Mouse (Mus musculus): ENCODE measurements around the gene Cldn19.
A peak's percentile ranks its signal among the peaks of the same experiment; 100 is the strongest.

Cldn19 gene

DNA sequence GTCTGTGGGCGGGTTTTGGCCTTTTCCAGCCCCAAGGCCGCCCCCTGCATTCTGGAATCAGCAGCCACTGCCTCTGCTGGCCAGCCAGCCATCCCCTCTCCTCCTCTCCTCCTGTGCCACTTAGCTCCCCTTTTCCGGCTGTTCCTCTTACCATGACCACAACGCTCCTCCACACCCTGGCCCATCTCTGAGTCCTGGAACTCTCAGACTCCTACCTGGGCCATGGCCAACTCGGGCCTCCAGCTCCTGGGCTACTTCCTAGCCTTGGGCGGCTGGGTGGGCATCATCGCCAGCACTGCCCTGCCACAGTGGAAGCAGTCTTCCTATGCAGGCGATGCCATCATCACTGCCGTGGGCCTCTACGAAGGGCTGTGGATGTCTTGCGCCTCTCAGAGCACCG lies at the start of gene Cldn19:
Gene Cldn19 (plus strand): TSS at position 64 of the 400 bp plus-strand sequence.
- DNase-seq (ENCODE audit: low spot score in 2 of 2), result no peak

DNA sequence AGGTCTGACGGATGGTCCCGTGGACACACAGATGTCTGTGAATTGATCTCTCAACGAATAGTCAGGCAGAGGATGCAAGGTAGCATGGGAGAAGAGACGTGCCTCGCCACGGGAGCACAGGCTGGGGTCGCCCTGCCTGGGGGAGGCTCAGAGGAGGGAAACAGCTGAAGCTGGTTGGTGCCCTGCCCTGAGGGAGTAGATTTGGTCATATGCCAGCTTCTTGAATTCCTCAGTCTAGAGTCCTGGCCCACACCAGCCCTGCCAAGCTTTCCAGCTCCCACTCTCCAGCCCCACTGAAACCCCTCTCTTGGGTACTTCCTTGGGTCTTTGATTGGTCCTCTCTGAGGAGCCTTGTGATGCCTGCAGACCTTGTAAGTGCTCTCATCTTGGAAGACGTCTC lies 38.5 kb upstream of the Cldn19 start:
- no peak for DNase-seq (ENCODE audit: low spot score in 2 of 2)

DNA sequence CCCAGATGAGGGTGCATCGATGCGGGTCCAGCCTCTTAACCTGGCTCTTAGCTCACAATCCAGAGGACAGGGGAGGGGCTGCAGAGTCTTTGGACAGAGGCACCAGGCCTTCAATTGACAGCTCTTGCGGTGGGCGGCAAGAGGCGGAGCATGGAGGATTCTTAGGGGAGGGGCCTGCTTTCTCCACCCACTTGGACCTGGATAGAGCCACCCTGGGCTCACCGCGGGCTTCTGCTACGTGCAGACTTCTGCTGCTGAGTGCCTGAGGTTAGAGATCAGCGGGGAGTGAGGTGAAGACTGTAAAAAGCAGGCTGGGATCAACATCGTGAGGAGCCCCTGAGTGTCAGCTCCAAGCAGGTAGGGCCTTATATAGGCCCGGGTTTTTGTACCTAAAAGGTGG lies 37.0 kb upstream of the Cldn19 start, which contains the start of gene Tmem269:
Gene Tmem269 (minus strand): TSS at position 49 of the 400 bp plus-strand sequence.
- DNase-seq (ENCODE audit: low spot score in 2 of 2), result no peak

DNA sequence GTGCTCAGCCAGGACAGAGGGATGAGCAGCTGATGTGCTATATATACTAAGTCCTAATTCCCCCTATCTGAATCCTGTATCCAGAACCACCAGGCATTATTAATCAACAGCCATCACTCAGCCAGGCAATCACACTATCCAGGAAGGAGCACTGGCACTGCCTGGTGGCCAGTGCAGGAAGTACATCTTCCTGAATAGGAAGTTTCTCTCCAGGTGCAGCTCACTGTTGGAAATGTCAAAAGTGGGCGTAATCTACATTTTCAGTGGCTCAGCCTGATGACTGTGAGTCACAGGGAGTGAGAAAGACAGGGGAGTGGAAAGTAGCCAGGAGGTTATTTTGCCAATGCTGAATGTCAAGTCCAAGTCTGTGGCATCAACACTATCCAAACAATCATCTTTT lies 31.5 kb upstream of the Cldn19 start:
- DNase-seq (ENCODE audit: low spot score in 2 of 2), result no peak

DNA sequence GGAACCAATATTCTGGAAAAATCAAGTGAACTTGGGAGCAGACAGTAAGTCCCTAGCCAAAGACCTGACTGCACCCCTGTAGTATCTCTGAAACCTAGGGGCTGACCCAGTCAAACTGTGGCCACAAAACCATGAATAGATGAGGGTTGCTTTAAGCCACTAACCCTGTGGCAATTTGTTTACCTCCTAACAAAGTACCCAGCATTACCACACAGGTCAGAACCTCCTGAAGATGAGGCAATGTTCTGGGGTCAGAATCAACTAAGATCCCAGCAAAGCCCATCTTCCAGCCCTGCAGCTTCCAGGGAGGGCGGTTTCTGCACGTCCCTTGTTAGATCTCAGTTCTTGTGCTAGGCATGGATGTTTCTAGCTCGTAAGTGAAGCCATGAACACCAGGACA lies 30.7 kb upstream of the Cldn19 start:
- DNase-seq (ENCODE audit: low spot score in 2 of 2), result no peak

DNA sequence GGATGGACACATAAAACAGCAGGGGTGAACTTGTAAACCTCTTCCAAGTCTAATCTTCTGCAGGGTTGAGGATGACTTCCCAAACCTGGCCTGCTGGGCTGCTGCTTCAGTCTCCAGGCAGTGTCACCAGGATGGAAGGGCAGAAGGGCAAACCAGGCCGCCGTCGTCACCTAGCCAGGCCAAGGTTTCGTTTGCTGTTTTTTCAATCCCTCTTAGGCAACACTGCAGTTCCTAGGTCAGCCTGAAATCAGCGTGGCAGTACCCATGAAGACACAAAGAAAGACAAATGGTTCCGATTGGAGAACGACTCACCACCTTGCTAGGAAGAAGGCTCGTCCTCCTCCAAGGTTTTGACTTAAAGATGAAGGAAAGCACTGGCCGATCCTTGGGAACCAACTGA lies 29.5 kb upstream of the Cldn19 start:
- DNase-seq (ENCODE audit: low spot score in 2 of 2), result no peak

DNA sequence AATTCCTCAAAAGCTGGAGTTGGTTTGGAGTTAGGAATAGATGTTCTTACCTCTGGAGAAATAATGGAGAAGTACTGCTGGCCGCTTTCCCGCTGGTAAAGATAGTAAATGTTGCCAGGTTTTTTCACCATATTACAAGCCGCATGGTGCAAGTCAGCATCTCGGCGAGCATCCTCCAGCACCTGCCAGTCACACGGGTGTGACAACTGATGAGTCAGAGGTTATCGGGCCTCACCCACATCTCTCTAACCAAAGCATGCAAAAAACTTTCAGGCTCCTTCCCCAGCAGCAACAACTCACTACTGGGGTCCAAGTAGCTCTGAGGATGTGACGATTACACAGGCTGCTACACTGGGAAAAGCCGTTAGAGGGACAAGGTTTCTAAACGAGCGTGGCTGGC lies 28.5 kb upstream of the Cldn19 start:
- DNase-seq (ENCODE audit: low spot score in 2 of 2), result no peak

DNA sequence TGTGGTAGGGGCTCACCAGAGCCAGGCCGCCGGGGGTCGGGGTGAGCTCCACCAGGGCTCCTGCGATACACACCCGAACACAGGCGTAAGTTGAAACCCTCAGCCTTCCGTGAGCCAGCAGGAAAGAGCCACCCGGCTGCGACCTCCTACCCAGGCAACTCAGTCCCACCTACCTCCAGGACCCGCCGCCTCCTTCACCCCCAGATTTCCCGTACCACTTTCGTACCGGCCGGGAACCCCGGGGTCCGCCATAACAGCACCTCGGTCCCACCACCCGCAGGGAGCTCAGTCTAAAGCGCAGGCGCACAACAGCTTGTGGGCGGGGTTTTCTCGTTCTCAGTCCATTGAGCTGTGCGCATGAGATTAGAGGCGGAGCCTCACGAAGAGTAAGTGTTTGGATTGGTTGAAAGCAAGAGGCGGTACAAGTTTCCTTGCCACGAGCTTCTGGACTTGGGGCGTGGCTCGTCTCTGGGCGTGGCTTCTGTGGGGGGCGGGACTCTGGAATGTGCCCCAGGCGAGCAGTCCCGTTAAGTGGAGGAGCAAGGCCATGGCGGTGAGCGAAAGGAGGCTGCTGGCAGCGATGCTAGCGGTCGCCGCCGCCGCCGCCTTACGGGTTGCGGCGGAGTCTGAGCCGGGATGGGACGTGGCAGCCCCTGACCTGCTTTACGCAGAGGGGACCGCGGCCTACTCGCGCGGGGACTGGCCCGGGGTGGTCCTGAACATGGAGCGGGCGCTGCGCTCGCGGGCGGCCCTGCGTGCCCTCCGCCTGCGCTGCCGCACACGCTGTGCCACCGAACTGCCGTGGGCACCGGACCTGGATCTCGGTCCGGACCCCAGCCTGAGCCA lies 22.6 kb upstream of the Cldn19 start, which contains the start of the genes AU022252 and P3h1:
Gene AU022252 (minus strand): TSS at position 303 of the 846 bp plus-strand sequence.
Gene P3h1 (plus strand): TSS at position 506 of the 846 bp plus-strand sequence.
- peak; percentile 99 for DNase-seq (ENCODE audit: low spot score in 2 of 2)

GRCm38 (mm10) chr4:119233256-119233901 lies 21.8 kb upstream of the Cldn19 start:
- DNase-seq (ENCODE audit: low spot score in 2 of 2), result peak in 1 of 2 experiments; percentile 31

GRCm38 (mm10) chr4:119234348-119234747 lies 20.9 kb upstream of the Cldn19 start:
- no peak for DNase-seq (ENCODE audit: low spot score in 2 of 2)

DNA sequence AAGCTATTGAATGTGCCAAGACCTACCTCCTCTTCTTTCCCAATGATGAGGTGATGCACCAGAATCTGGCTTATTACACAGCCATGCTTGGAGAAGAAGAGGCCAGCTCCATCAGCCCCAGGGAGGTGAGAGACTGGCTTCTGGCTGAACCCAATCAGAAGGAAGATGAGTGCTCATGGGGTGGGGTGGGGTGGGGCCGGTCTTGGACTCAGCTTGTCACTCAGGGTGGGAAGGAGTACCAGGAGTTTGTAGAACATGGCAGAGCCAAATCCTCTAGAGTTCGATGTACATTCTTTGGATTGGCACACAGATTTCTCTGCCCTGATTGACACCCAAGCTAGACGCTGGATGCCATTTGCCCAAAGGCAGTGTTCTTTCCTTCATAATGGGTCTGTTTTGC lies 16.6 kb upstream of the Cldn19 start:
- DNase-seq (ENCODE audit: low spot score in 2 of 2), result no peak

- DNase-seq (ENCODE audit: low spot score in 2 of 2), result peak in 1 of 2 experiments; percentile 44
These were observed 16.0 kb upstream of the Cldn19 start for GRCm38 (mm10) chr4:119239181-119239682.

GRCm38 (mm10) chr4:119241664-119242063 lies 13.6 kb upstream of the Cldn19 start:
- peak in 1 of 2 experiments; percentile 52 for DNase-seq (ENCODE audit: low spot score in 2 of 2)

DNA sequence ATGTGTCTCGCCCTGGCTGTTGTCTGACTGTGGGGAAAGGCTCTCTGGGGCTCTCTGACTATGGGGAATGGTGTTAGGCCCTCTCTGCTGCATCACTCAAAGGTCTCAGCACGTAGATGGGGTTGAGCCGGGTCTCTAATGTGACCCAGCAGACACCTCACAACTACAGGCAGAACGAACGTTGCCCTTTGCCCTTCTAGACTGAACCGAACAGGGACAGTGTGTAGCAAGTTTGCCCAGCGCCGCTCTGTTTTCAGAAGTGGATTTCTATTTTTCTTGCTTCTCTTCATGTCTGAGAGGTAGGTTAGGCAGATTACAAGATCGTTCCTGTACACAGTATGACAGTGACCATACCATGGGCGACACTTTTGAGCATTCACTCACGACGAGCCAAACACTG lies 12.6 kb upstream of the Cldn19 start:
- DNase-seq (ENCODE audit: low spot score in 2 of 2), result no peak

DNA sequence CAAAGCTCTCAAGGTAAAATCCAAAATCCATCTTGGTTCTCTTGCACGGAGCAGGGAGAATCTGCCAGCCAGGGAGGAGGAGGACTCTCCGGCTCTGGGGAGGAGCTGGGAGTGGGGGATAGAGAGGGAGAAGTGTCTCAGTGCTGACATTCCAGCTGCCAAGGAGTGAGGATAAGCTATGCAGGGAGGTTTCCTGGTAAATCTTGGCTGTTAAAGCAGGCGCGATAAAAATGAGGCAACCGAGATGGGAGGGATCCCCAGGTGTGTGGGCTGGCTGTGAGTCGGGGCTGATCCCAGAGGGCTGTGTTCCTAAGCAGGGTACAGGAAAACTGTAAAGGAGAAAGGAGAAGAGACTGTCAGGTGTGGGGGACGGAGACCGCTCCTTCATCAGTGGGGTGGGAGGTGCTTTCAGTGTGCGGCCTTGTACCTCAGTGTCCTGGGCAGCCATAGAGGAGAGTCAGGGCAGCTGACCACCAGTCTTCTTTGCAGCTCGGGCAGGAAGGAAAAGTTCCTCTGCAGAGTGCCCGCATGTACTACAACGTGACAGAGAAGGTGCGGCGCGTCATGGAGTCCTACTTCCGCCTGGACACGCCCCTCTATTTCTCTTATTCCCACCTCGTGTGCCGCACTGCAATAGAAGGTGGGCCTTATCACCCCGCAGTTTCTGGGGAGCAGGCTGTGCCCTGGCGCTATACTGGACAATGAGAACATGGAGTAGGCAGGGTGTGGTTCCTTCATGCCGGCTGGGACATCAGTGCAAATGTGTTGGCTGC lies 10.6 kb upstream of the Cldn19 start:
- DNase-seq (ENCODE audit: low spot score in 2 of 2), result no peak

DNA sequence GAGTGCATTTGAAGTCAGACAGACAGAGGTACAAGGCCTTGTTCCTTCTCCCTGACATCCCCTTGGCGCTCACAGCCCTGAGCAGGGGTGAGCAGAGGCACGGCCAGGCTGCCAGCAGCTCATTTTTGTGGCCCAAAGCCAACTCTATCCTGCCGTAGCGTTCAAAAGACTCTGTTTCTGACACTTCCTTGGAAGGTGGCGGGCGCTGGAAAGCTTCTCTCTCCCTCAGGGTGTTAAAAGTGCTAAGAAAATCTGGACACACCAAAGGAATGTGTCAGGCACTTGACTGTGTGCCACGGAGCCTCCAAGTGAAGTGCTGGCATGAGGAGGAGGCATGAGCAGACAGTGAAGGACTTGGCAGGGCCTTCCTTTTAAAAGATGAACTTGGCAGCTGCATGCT lies 9.7 kb upstream of the Cldn19 start:
- DNase-seq (ENCODE audit: low spot score in 2 of 2), result no peak

DNA sequence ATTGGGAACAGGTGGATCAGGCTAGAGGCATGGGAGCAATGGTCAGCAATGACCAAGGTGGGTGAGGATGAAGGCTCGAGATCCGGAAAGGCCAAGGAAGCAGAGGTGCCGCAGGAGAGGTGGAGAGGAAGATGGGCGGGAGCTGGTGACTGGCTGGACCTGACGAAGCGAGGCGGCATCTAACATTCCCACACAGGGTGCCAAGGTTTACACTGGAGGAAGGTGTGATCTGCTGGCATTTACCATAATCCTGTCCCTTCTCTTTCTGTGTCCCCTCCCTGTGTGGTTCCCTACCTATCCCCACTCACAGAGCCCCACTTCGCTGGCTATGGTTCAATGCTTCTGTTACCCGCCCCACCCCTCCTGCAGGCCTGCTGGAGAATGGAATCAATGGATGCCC lies 9.3 kb upstream of the Cldn19 start:
- DNase-seq (ENCODE audit: low spot score in 2 of 2), result no peak

DNA sequence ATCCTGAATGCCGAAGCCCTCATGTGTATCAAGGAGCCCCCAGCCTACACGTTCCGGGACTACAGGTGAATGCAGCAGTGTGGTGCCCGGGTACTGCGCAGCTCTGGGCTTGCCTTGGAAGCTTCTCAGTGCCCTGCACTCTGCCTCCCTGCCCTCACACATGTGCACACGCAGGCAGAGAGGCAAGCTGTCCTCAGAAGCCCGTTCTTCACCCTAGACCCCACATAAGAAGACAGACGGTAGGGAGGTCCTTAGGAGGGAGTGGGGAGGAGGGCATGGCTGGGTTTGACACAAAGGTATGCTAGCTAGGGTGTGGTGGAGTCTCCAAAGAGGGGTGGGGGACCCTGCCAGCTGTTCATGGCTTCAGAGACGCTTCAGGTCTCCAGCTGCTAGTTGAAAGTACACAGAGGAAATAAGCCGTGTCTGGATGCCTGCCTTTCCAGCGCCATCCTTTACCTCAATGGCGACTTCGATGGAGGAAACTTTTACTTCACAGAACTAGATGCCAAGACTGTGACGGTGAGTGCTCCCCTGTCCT lies 8.5 kb upstream of the Cldn19 start:
- peak; percentile 21 to 35 for DNase-seq (ENCODE audit: low spot score in 2 of 2)

DNA sequence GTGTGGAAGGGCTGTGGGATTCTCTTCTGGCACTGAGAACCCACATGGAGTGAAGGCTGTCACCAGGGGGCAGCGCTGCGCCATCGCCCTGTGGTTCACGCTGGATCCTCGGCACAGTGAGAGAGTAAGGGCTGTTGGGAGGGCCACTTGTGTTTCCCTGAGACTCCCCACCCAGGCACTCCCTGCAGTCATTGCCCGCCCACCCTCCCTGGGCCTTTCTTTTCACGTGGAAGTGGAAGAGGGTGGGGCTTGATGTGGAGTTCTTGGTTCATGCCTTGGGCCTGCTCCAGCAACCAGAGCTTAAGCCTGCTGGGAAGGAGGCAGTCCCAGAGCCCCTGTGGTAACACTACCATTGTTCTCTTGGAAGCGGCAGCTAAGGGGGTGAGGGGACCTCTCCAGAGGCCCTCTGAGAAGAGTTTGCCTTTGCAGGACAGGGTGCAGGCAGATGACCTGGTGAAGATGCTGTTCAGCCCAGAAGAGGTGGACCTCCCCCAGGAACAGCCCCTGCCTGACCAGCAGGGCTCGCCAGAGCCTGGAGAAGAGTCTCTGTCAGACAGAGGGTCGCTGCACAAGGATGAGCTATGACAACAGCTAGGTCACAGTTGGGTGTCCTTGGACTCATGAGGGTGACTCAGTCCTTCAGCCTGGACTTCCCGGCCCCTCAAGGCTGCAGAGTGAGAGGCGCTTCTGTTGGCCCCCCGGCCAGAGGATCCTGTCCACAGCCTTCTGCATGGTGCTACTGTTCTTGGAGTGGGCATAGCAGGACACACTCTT lies 7.6 kb upstream of the Cldn19 start:
- peak; percentile 66 to 83 for DNase-seq (ENCODE audit: low spot score in 2 of 2)

GRCm38 (mm10) chr4:119248407-119248965 lies 6.7 kb upstream of the Cldn19 start:
- no peak for DNase-seq (ENCODE audit: low spot score in 2 of 2)
